Comparison of ENCODE assay signal across 16 mouse cellular contexts in the genomic region with DNA sequence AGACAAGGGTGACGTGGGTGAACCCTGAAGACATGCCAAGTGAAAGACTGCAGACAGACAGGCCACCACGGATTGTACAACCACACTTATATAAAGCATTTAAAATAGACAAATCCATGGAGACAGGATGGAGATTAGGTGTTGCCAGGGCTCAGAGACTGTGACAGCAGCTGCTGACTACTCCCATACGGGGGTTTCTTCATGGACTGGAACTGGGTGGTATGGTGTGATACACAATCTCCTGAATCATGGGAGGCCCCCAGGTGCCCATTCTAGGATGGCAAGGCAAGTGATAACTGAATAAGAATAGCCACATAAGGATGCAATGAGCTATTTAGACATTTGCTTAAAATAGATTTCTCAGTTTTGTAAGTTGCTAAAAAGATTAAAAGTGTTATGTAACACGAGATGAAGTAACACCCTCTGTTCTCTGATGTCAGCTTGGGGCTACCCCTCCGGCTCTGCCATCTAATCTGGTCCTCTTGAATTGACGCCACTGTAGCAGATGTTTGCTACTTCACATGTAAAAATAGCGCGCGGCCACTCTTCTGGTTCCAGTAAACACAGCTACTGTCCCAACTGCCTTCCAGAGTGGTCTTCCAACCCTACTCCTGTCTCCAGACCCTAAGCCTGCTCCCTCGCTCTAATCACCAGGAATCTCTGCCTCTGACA. TPM values are rescaled to one million over a fixed set of nuclear protein-coding genes. Genes with fewer than 3 reads are reported as not detected.
DNase-seq lines count a peak whose midpoint lies in the region; TF ChIP-seq lines count a peak whose summit lies in the region.
"Had no signal": no experiment of that assay in that cellular context is flagged by ENCODE, and none has a peak within 500 bp of the region (broad histone marks: within the 10 kb centered on the region; RNA-seq: fewer than 3 reads in every experiment).

No protein-coding gene starts in this region.

- intact Hi-C loops in gastrocnemius, postnatal 36 days (cut with DNase I): no loop called here
- intact Hi-C loops in heart, postnatal 10 days (cut with DNase I): no loop called here

- TF ChIP-seq POLR2A in CH12.LX (IDR thresholded peaks at IDR 0.05; ENCODE audit: low read depth, low read length): no peak

- no peak for TF ChIP-seq RAD21 in CH12.LX (IDR thresholded peaks at IDR 0.05; ENCODE audit: low read depth, low read length)

- H3K4me2 ChIP-seq in CH12.LX (ENCODE audit: insufficient read depth, low read depth, poor library complexity, severe bottlenecking): peak overlapping the region; percentile 74
- H3K4me2 ChIP-seq: forebrain, embryonic 15.5 days; kidney, embryonic 15.5 days; limb, embryonic 12.5 days; neural tube, embryonic 12.5 days had no signal

- H3K36me3 ChIP-seq in CH12.LX (replicated peaks in 1 of 2; ENCODE audit: control insufficient read depth in 1 of 2, insufficient read depth in 1 of 2, low read length in 1 of 2): peaks cover 0 to 2% of the 10 kb centered on the region in 2 experiments
- H3K36me3 ChIP-seq: forebrain, embryonic 15.5 days; kidney, embryonic 15.5 days; limb, embryonic 12.5 days; neural tube, embryonic 12.5 days had no signal

- H3K27ac ChIP-seq in CH12.LX (ENCODE audit: insufficient read depth, low read depth): peak overlapping the region; percentile 57
- H3K27ac ChIP-seq: forebrain, embryonic 15.5 days; kidney, embryonic 15.5 days; limb, embryonic 12.5 days; macrophage; neural tube, embryonic 12.5 days had no signal

- H3K27me3 ChIP-seq in CH12.LX (replicated peaks): no peaks in the 10 kb centered on the region
- H3K27me3 ChIP-seq: forebrain, embryonic 15.5 days; kidney, embryonic 15.5 days; limb, embryonic 12.5 days; neural tube, embryonic 12.5 days had no signal

- no peaks in the 10 kb centered on the region for H3K9me3 ChIP-seq in CH12.LX (replicated peaks; ENCODE audit: low read length)
- H3K9me3 ChIP-seq: forebrain, embryonic 15.5 days; kidney, embryonic 15.5 days; limb, embryonic 12.5 days; neural tube, embryonic 12.5 days had no signal

- no peak overlapping the region for H3K4me3 ChIP-seq in CH12.LX (replicated peaks in 1 of 3; ENCODE audit: low read depth in 2 of 3, low read length in 2 of 3, poor library complexity in 1 of 3)
- H3K4me3 ChIP-seq: forebrain, embryonic 15.5 days; kidney, embryonic 15.5 days; limb, embryonic 12.5 days; neural tube, embryonic 12.5 days had no signal

- no peaks in the 10 kb centered on the region for H3K79me2 ChIP-seq in CH12.LX (replicated peaks; ENCODE audit: control insufficient read depth, extremely low read depth, insufficient read depth, poor library complexity, severe bottlenecking)

- no peak overlapping the region for H3K9ac ChIP-seq in CH12.LX (ENCODE audit: insufficient read depth, low read depth)
- H3K9ac ChIP-seq: forebrain, embryonic 15.5 days; kidney, embryonic 15.5 days; limb, embryonic 12.5 days; liver, postnatal 0 days; neural tube, embryonic 12.5 days had no signal

- peak; percentile 91 for TF ChIP-seq EP300 in CH12.LX (IDR thresholded peaks at IDR 0.05; ENCODE audit: low read length)

- peaks cover 14 to 33% of the 10 kb centered on the region in 2 experiments for H3K4me1 ChIP-seq in CH12.LX (ENCODE audit: control insufficient read depth in 1 of 2, insufficient read depth in 2 of 2)
- H3K4me1 ChIP-seq: neural tube, embryonic 12.5 days had no signal

- TF ChIP-seq CTCF in CH12.LX (conservative IDR thresholded peaks at IDR 0.05 in 1 of 2, IDR thresholded peaks at IDR 0.05 in 1 of 2; ENCODE audit: low read depth in 2 of 2, low read length in 2 of 2): no peak

- in situ Hi-C loops in CH12.LX (cut with MboI; ENCODE audit: low pct_ligation_motif_present, low pct_unique_long_range_greater_than_20kb, low sequenced_read_pairs): no loop called here

- DNase-seq in gastrocnemius, adult 18-20 months (ENCODE audit: low spot score): peak; percentile 69
- no peak for DNase-seq in gastrocnemius, postnatal 36 days
- peak; percentile 45 for DNase-seq in layer of hippocampus, adult 9-11 months
- DNase-seq in layer of hippocampus, postnatal 36 days: no peak
- peak; percentile 75 for DNase-seq in CH12.LX (ENCODE audit: extremely low read depth)
- DNase-seq in heart, postnatal 10 days: peak; percentile 28 to 44
- DNase-seq in lung, adult 18-20 months: no peak
- DNase-seq in kidney, postnatal 25 days: no peak
- DNase-seq: adrenal gland, postnatal 14 days; liver, postnatal 0 days; thymus, adult 18-20 months had no signal

- dilution Hi-C loops in CH12.LX (cut with MboI; ENCODE audit: extremely low pct_ligation_motif_present, extremely low pct_unique_long_range_greater_than_20kb, low sequenced_read_pairs): no loop called here

TF ChIP-seq in CH12.LX, 34 proteins besides CTCF, POLR2A, EP300 and RAD21:
- TF ChIP-seq ELF1 (IDR thresholded peaks at IDR 0.05; ENCODE audit: low read depth, low read length) (0 out of 2 replicates have a peak, but pooled peaks have one; percentile 5), JUND (conservative IDR thresholded peaks at IDR 0.05; ENCODE audit: low read depth, low read length) (peak; percentile 82), BHLHE40 (IDR thresholded peaks at IDR 0.05; ENCODE audit: low read depth, low read length) (peak; percentile 69), MYC (IDR thresholded peaks at IDR 0.05; ENCODE audit: low read depth, low read length) (0 out of 2 replicates have a peak, but pooled peaks have one; percentile 27), CHD2 (IDR thresholded peaks at IDR 0.05; ENCODE audit: low read length) (peak; percentile 62), SMC3 (IDR thresholded peaks at IDR 0.05; ENCODE audit: low read depth, low read length) (no peak), ETS1 (conservative IDR thresholded peaks at IDR 0.05; ENCODE audit: low read depth, low read length) (peak; percentile 96), TCF12 (IDR thresholded peaks at IDR 0.05; ENCODE audit: low read depth, low read length) (peak; percentile 94), ZNF384 (IDR thresholded peaks at IDR 0.05; ENCODE audit: low read depth, low read length) (no peak; the same call in 1 of the 2 replicates), NRF1 (IDR thresholded peaks at IDR 0.05; ENCODE audit: low read depth, low read length) (no peak), JUN (IDR thresholded peaks at IDR 0.05; ENCODE audit: insufficient read depth, low read depth, low read length) (peak; percentile 83), ZMIZ1 (IDR thresholded peaks at IDR 0.05; ENCODE audit: low read depth, low read length) (no peak), RCOR1 (conservative IDR thresholded peaks at IDR 0.05; ENCODE audit: low read depth, low read length) (peak; percentile 67; the same call in 1 of the 2 replicates), IRF4 (IDR thresholded peaks at IDR 0.05; ENCODE audit: low read depth, low read length) (peak; percentile 96), MEF2A (IDR thresholded peaks at IDR 0.05; ENCODE audit: borderline replicate concordance, low read depth, low read length) (peak; percentile 99), MAFK (IDR thresholded peaks at IDR 0.05; ENCODE audit: insufficient replicate concordance, low read length) (peak; percentile 25; the same call in 1 of the 2 replicates)

RNA-seq across cellular contexts. Expression of a gene that starts 53.0 kb away (rescaled TPM):
- total RNA-seq in gastrocnemius, adult 18-20 months (2021): 10 to 100 TPM; 60.4 to 75.3 TPM
- 10 to 100 TPM; 55.9 to 72.7 TPM for total RNA-seq in gastrocnemius, postnatal 36 days (2021)
- 100 to 1,000 TPM; 163 to 183 TPM for total RNA-seq in layer of hippocampus, postnatal 36 days (2021)
- total RNA-seq in CH12.LX (2012; rRNA removed) (8.4 and 11.2 TPM in 2 replicates), CH12.LX (2014; rRNA removed) (5.0 and 5.5 TPM in 2 replicates)
- 4.4 and 4.8 TPM in 2 replicates for polyA plus RNA-seq in CH12.LX (2012; ENCODE audit: insufficient read length, low read depth)
- total RNA-seq in heart, postnatal 10 days (2021): 10 to 100 TPM; 19.2 to 20.3 TPM

Comparison
In these comparisons a context has a peak if more than half of its experiments do, and no peak if none do; other contexts are left out.
1. DNase-seq: peak in gastrocnemius, adult 18-20 months (single experiment), layer of hippocampus, adult 9-11 months (single experiment), CH12.LX (single experiment) and heart, postnatal 10 days (2 of 2); none in gastrocnemius, postnatal 36 days (0 of 2), layer of hippocampus, postnatal 36 days (0 of 2), lung, adult 18-20 months (0 of 2) and kidney, postnatal 25 days (0 of 2).